ENCODE assay signal across 29 mouse cellular contexts in genomic region chr13:26944487-26944886, GRCm38 (mm10).
"Had no signal": no experiment of that assay in that cellular context is flagged by ENCODE, and none has a peak within 500 bp of the region (broad histone marks: within the 10 kb centered on the region; RNA-seq: fewer than 3 reads in every experiment).

No protein-coding gene starts in this region.

- H3K4me3 ChIP-seq: left cerebral cortex, adult 2 months; limb, embryonic 10.5 days; limb, embryonic 12.5 days; limb, embryonic 13.5 days; limb, embryonic 15.5 days; liver, embryonic 12.5 days; liver, embryonic 13.5 days; liver, embryonic 15.5 days; lung, embryonic 15.5 days; megakaryocyte, embryonic 14.5 days; midbrain, embryonic 10.5 days; midbrain, embryonic 12.5 days; myocyte; neural tube, embryonic 12.5 days; neural tube, embryonic 13.5 days had no signal

- ATAC-seq: liver, embryonic 12.5 days; lung, postnatal 0 days had no signal

- H3K36me3 ChIP-seq: limb, embryonic 10.5 days; limb, embryonic 12.5 days; limb, embryonic 13.5 days; limb, embryonic 15.5 days; liver, embryonic 12.5 days; liver, embryonic 13.5 days; liver, embryonic 15.5 days; lung, embryonic 15.5 days; midbrain, embryonic 10.5 days; midbrain, embryonic 12.5 days; neural tube, embryonic 12.5 days; neural tube, embryonic 13.5 days had no signal

- H3K4me1 ChIP-seq: limb, embryonic 12.5 days; limb, embryonic 13.5 days; limb, embryonic 15.5 days; liver, embryonic 12.5 days; liver, embryonic 13.5 days; liver, embryonic 15.5 days; lung, embryonic 15.5 days; megakaryocyte, embryonic 14.5 days; midbrain, embryonic 10.5 days; midbrain, embryonic 12.5 days; neural tube, embryonic 12.5 days; neural tube, embryonic 13.5 days had no signal

- H3K9me3 ChIP-seq: limb, embryonic 10.5 days; limb, embryonic 12.5 days; limb, embryonic 13.5 days; limb, embryonic 15.5 days; liver, embryonic 12.5 days; liver, embryonic 13.5 days; liver, embryonic 15.5 days; lung, embryonic 15.5 days; megakaryocyte, embryonic 14.5 days; midbrain, embryonic 10.5 days; midbrain, embryonic 12.5 days; neural tube, embryonic 12.5 days; neural tube, embryonic 13.5 days had no signal

- H3K4me2 ChIP-seq: limb, embryonic 12.5 days; limb, embryonic 13.5 days; limb, embryonic 15.5 days; liver, embryonic 11.5 days; liver, embryonic 12.5 days; liver, embryonic 13.5 days; liver, embryonic 15.5 days; lung, embryonic 14.5 days; lung, embryonic 15.5 days; midbrain, embryonic 12.5 days; neural tube, embryonic 12.5 days; neural tube, embryonic 13.5 days had no signal

- DNase-seq: layer of hippocampus, postnatal 36 days; left cerebral cortex, postnatal 4 days; liver; liver, embryonic 13.5 days; lung, adult 18-20 months; lung, adult 2 months; lung, embryonic 14.5 days; lung, postnatal 10 days; lung, postnatal 14 days; lung, postnatal 36 days; lung, postnatal 4 days had no signal

- H3K27me3 ChIP-seq: limb, embryonic 12.5 days; limb, embryonic 13.5 days; limb, embryonic 15.5 days; liver, embryonic 12.5 days; liver, embryonic 13.5 days; liver, embryonic 15.5 days; lung, embryonic 15.5 days; megakaryocyte, embryonic 14.5 days; midbrain, embryonic 12.5 days; neural tube, embryonic 12.5 days; neural tube, embryonic 13.5 days had no signal

- H3K9ac ChIP-seq: limb, embryonic 12.5 days; limb, embryonic 13.5 days; limb, embryonic 15.5 days; liver, embryonic 12.5 days; liver, embryonic 13.5 days; liver, embryonic 14.5 days; liver, embryonic 15.5 days; lung, embryonic 14.5 days; lung, embryonic 15.5 days; midbrain, embryonic 12.5 days; neural tube, embryonic 12.5 days; neural tube, embryonic 13.5 days had no signal

- H3K27ac ChIP-seq: left cerebral cortex, adult 2 months; limb, embryonic 10.5 days; limb, embryonic 12.5 days; limb, embryonic 13.5 days; limb, embryonic 15.5 days; liver, embryonic 12.5 days; liver, embryonic 13.5 days; liver, embryonic 14.5 days; liver, embryonic 15.5 days; lung, embryonic 15.5 days; macrophage; midbrain, embryonic 10.5 days; midbrain, embryonic 12.5 days; neural tube, embryonic 12.5 days; neural tube, embryonic 13.5 days had no signal
